Mouse (Mus musculus): Measurements from ENCODE around the gene Cdc42ep4. TPM values are rescaled to one million over a fixed set of nuclear protein-coding genes. Genes with fewer than 3 reads are reported as not detected.

Gene Cdc42ep4
- total and polyA plus RNA-seq, 2 experiments from 2014 or later, result 12.0 to 33.5 TPM

DNA sequence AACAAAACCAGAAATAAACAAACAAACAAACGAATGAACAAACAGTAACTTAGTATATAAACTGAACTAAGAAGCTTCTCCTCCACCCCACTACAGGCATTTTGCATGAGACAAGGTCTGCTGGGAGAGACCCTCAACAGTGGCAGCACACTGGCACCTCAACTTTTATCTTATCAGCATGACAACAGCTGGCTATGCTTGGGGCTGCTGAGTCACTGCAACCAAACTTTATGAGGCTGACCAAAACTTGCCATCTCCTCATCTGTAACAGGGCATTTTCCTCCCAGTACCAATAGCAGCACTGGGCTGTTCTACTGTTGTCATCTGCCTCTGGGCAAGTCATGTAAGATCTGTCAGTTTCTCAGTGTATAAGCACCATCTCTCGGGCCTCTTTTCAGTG is 70.7 kb downstream of the Cdc42ep4 start:
- H3K9me3 ChIP-seq (replicated peaks; ENCODE audit: control insufficient read depth, low read length), result no peaks in the 10 kb centered on the region
- no peak overlapping the region for H3K4me3 ChIP-seq (ENCODE audit: low read depth, low read length)
- TF ChIP-seq CTCF (IDR thresholded peaks at IDR 0.05; ENCODE audit: low read depth), result no peak
- no peak for TF ChIP-seq EP300 (IDR thresholded peaks at IDR 0.05; ENCODE audit: low read depth)
- H3K9ac ChIP-seq (replicated peaks; ENCODE audit: low read depth, low read length), result no peak overlapping the region; the same call in 1 of the 2 replicates
- WGBS, result 65% methylated on average over 2 of the region's 2 CpGs
- H3K27me3 ChIP-seq (ENCODE audit: control insufficient read depth, insufficient read depth, low read length), result no peaks in the 10 kb centered on the region
- no peak overlapping the region for H3K4me2 ChIP-seq (ENCODE audit: low read depth, low read length)
- H3K36me3 ChIP-seq (replicated peaks; ENCODE audit: control insufficient read depth, insufficient read depth, low read length), result peaks cover 13% of the 10 kb centered on the region
- H3K4me1 ChIP-seq (ENCODE audit: control insufficient read depth, insufficient read depth), result peaks cover 31% of the 10 kb centered on the region
- no peak for DNase-seq (ENCODE audit: low spot score)
- no peak for ATAC-seq (ENCODE audit: insufficient read depth, low read depth)
- no peak overlapping the region for H3K27ac ChIP-seq (ENCODE audit: low read depth)

DNA sequence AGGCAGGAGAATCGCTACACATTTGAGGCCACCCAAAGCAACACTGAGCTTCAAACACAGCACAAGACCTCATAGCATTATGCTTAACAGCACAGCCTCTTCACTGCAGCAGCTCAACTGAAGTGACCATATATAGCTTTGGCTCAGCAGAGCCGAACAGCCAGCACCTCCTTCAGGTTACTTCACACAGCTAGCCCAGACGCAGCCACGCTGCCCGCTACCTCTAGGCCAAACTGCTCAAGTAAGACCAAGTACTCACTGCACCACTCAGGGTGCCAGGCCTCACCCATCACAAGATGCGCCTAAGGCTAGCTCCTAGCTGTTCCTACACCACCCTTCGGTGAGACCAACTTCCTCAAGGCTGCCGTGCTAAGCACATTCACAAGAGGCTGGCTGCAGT is 73.3 kb downstream of the Cdc42ep4 start:
- Histone ChIP-seq H3K27me3 (ENCODE audit: control insufficient read depth, insufficient read depth, low read length) (no peaks in the 10 kb centered on the region), H3K4me1 (ENCODE audit: control insufficient read depth, insufficient read depth) (peaks cover 25% of the 10 kb centered on the region), H3K27ac (ENCODE audit: low read depth) (peak overlapping the region; percentile 65), H3K9ac (replicated peaks; ENCODE audit: low read depth, low read length) (no peak overlapping the region), H3K9me3 (replicated peaks; ENCODE audit: control insufficient read depth, low read length) (no peaks in the 10 kb centered on the region), H3K36me3 (replicated peaks; ENCODE audit: control insufficient read depth, insufficient read depth, low read length) (peaks cover 24% of the 10 kb centered on the region), H3K4me2 (ENCODE audit: low read depth, low read length) (peak overlapping the region; percentile 18; the same call in 1 of the 2 replicates), H3K4me3 (ENCODE audit: low read depth, low read length) (no peak overlapping the region)
- 46% methylated on average over 8 of the region's 8 CpGs for WGBS
- TF ChIP-seq EP300 (IDR thresholded peaks at IDR 0.05; ENCODE audit: low read depth) (no peak), CTCF (IDR thresholded peaks at IDR 0.05; ENCODE audit: low read depth) (0 out of 2 replicates have a peak, but pooled peaks have one; percentile 4)
- peak; percentile 46 for DNase-seq (ENCODE audit: low spot score)
- ATAC-seq (ENCODE audit: insufficient read depth, low read depth), result peak; percentile 63

DNA sequence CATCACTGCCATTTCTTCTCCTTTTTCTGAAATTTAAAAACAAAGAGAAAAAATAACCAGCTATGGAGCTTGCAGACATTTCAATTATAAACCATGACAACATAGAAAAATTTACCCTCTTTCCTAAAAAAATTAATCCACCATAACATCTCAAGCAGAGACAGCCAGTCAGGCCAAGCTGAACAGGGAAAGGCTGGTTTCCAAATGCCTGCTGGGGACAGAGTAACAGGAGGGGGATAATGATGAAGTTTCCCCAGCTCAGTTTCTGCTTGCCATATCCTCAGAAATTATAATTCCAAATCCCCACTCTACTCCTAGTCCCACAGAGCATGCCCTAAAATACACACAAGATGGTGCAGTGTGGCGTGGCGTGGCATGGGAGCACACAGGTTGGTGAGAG is 74.3 kb downstream of the Cdc42ep4 start:
- no peak for ATAC-seq (ENCODE audit: insufficient read depth, low read depth)
- no peak for DNase-seq (ENCODE audit: low spot score)
- H3K36me3 ChIP-seq (replicated peaks; ENCODE audit: control insufficient read depth, insufficient read depth, low read length), result peaks cover 24% of the 10 kb centered on the region
- whole genome bisulfite sequencing, result 96% methylated on average over 2 of the region's 2 CpGs
- no peak overlapping the region for H3K9ac ChIP-seq (replicated peaks; ENCODE audit: low read depth, low read length)
- H3K27ac ChIP-seq (ENCODE audit: low read depth), result no peak overlapping the region
- H3K9me3 ChIP-seq (replicated peaks; ENCODE audit: control insufficient read depth, low read length), result no peaks in the 10 kb centered on the region
- no peaks in the 10 kb centered on the region for H3K27me3 ChIP-seq (ENCODE audit: control insufficient read depth, insufficient read depth, low read length)
- TF ChIP-seq CTCF (IDR thresholded peaks at IDR 0.05; ENCODE audit: low read depth) (no peak), EP300 (IDR thresholded peaks at IDR 0.05; ENCODE audit: low read depth) (no peak)
- H3K4me2 ChIP-seq (ENCODE audit: low read depth, low read length), result no peak overlapping the region
- H3K4me3 ChIP-seq (ENCODE audit: low read depth, low read length), result no peak overlapping the region
- H3K4me1 ChIP-seq (ENCODE audit: control insufficient read depth, insufficient read depth), result peaks cover 20% of the 10 kb centered on the region

Other genes starting within 250 kb of the Cdc42ep4 start
- not detected in 2 replicates for gene Sstr2, start 132.5 kb downstream of the Cdc42ep4 start, total RNA-seq (2014; rRNA removed; ENCODE audit: low replicate concordance)
- 0.12 TPM in 1 of 2 replicates, not detected in the other for gene Sstr2, start 132.5 kb downstream of the Cdc42ep4 start, polyA plus RNA-seq (2015; fragmentation: Nextera tagmentation; extraction: Ambion mirVana)
- gene Cog1, start 102.7 kb downstream of the Cdc42ep4 start, total RNA-seq (2014; rRNA removed; ENCODE audit: low replicate concordance), result 26.5 and 30.3 TPM in 2 replicates
- 10.7 and 12.3 TPM in 2 replicates for gene Cog1, start 102.7 kb downstream of the Cdc42ep4 start, polyA plus RNA-seq (2015; fragmentation: Nextera tagmentation; extraction: Ambion mirVana)
- gene Slc39a11, start 101.8 kb downstream of the Cdc42ep4 start, total RNA-seq (2014; rRNA removed; ENCODE audit: low replicate concordance), result 16.3 and 19.1 TPM in 2 replicates
- gene Slc39a11, start 101.8 kb downstream of the Cdc42ep4 start, polyA plus RNA-seq (2015; fragmentation: Nextera tagmentation; extraction: Ambion mirVana), result 6.9 and 8.6 TPM in 2 replicates
- gene Fam104a, start 67.7 kb downstream of the Cdc42ep4 start, total RNA-seq (2014; rRNA removed; ENCODE audit: low replicate concordance), result 23.3 and 25.2 TPM in 2 replicates
- gene Fam104a, start 67.7 kb downstream of the Cdc42ep4 start, polyA plus RNA-seq (2015; fragmentation: Nextera tagmentation; extraction: Ambion mirVana), result 32.7 and 33.6 TPM in 2 replicates
- gene D11Wsu47e, start 67.5 kb downstream of the Cdc42ep4 start, total RNA-seq (2014; rRNA removed; ENCODE audit: low replicate concordance), result 17.4 and 18.1 TPM in 2 replicates
- gene D11Wsu47e, start 67.5 kb downstream of the Cdc42ep4 start, polyA plus RNA-seq (2015; fragmentation: Nextera tagmentation; extraction: Ambion mirVana), result 8.9 and 10.4 TPM in 2 replicates
- 1.3 TPM in 1 of 2 replicates, not detected in the other for gene Cpsf4l, start 41.9 kb downstream of the Cdc42ep4 start, total RNA-seq (2014; rRNA removed; ENCODE audit: low replicate concordance)
- 0.10 TPM in 1 of 2 replicates, not detected in the other for gene Cpsf4l, start 41.9 kb downstream of the Cdc42ep4 start, polyA plus RNA-seq (2015; fragmentation: Nextera tagmentation; extraction: Ambion mirVana)

Measured in heart, postnatal 0 days (tissue).